Mouse (Mus musculus) hindbrain, embryonic 13.5 days (tissue): ENCODE measurements at regions not wholly inside any gene's neighbourhood (a gene's known extent, or its start where the extent isn't known, plus 50 kb on each side); places are given as distances from the start of the nearest gene placed in this dataset.

Source experiments
- ATAC-seq: fragments of 200-750 bp; cut with Nextera tagmentation; 2 replicates; pipeline ENCODE4 v1.8.0; 2017; ENCODE audit warnings: moderate TSS enrichment; ENCODE audit not compliant: low FRiP score
- H3K27ac ChIP-seq: fragments of 300-500 bp; sonication (generic); 2 replicates; pipeline ENCODE4 v1.5.1; 2015; ENCODE audit warnings: inconsistent platforms, mild to moderate bottlenecking, moderate library complexity
- H3K27me3 ChIP-seq: fragments of 300-500 bp; sonication (generic); 2 replicates; pipeline ENCODE4 v1.6.1; 2015; ENCODE audit warnings: mild to moderate bottlenecking, inconsistent platforms
- H3K36me3 ChIP-seq: fragments of 300-500 bp; sonication (generic); 2 replicates; pipeline ENCODE4 v1.6.1; 2015; ENCODE audit warnings: mild to moderate bottlenecking, inconsistent platforms
- H3K4me1 ChIP-seq: fragments of 300-500 bp; sonication (generic); replicated peaks from 2 replicates; pipeline ENCODE4 v1.6.1; 2015; ENCODE audit warnings: inconsistent platforms
- H3K4me2 ChIP-seq: fragments of 300-500 bp; sonication (generic); 2 replicates; pipeline ENCODE4 v1.6.1; 2015; ENCODE audit warnings: inconsistent platforms, mild to moderate bottlenecking, moderate library complexity
- H3K4me3 ChIP-seq: fragments of 300-500 bp; sonication (generic); 2 replicates; pipeline ENCODE4 v1.5.1; 2015; ENCODE audit warnings: mild to moderate bottlenecking, inconsistent platforms
- H3K9ac ChIP-seq: fragments of 300-500 bp; sonication (generic); 2 replicates; pipeline ENCODE4 v1.6.1; 2015; ENCODE audit warnings: mild to moderate bottlenecking, inconsistent platforms
- H3K9me3 ChIP-seq: fragments of 300-500 bp; sonication (generic); 2 replicates; pipeline ENCODE4 v1.6.1; 2016; ENCODE audit warnings: inconsistent platforms
- WGBS: fragments of 180-500 bp; shearing (Covaris S2); methylation state at CpG from one replicate; pipeline ENCODE4 v1.1.7; 2015; 5-methylcytosine and 5-hydroxymethylcytosine counted together

DNA sequence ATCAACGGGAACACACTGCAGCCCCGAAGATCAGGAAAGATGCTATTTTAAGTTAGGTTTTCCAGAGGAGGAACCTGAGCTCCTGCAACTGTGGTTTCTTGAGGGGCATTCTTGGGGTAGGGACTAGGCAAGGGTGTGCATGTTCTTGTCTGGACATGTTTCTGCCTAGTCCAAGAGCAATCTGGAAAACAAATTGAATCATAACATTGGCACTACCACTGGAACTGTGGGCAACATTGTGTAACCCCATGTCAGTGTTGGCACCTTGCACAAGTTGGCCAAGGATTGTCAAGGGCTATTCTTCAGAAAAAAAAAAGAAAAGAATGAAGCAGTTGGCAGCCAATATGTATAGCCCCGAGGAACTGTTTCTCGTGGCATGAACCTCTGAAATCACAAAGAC is 80.3 kb upstream of the Fam49a start:
- H3K4me3 ChIP-seq: no peak overlapping the region
- H3K27me3 ChIP-seq: no peaks in the 10 kb centered on the region
- H3K9me3 ChIP-seq: no peaks in the 10 kb centered on the region
- WGBS: 95% methylated on average over 4 of the region's 4 CpGs
- H3K36me3 ChIP-seq: no peaks in the 10 kb centered on the region
- H3K9ac ChIP-seq: no peak overlapping the region
- ATAC-seq: no peak
- no peak overlapping the region for H3K4me2 ChIP-seq
- H3K27ac ChIP-seq: no peak overlapping the region
- peaks cover 7% of the 10 kb centered on the region for H3K4me1 ChIP-seq

DNA sequence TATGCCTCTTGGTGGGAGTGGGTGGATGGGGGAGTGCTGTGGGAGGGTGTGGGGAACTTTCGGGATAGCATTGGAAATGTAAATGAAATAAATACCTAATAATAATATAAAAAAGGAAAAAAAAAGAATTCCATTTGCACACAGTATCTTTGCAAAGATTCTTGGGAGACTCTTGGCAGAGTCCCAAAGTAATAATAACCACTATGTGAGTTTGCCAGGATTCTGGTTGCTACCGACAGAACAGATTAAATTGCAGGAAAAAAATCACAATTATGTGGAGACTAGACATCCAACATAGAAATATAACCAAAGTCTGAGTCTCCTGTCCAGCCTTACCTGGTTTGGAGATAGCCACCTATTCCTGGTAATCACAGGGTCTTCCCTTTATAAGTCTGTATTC is 75.6 kb upstream of the Fam49a start:
- Histone ChIP-seq H3K27me3 (no peaks in the 10 kb centered on the region), H3K9ac (no peak overlapping the region), H3K9me3 (no peaks in the 10 kb centered on the region), H3K36me3 (no peaks in the 10 kb centered on the region), H3K27ac (no peak overlapping the region), H3K4me1 (no peaks in the 10 kb centered on the region), H3K4me2 (no peak overlapping the region), H3K4me3 (no peak overlapping the region)
- 86% methylated on average over 2 of the region's 2 CpGs for WGBS
- no peak for ATAC-seq

DNA sequence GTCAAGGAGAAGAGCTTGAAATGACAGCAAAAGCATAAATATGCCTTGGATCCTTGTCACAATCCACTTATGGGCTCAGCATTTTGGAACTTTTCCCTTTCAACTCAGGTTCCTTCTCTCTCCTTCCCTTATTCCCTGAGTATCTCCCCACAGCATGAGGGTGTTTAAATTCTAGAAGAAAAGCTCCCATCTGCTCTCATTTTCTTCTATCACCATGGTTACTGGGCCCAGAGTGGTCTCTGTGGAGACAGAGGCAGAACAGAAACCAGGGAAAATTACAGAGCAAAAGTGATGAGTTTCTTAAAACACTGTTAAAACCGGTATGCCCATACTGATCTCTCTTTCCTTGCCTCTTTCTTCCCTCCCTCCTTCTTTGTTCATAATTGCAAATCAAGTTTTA is 66.9 kb upstream of the Fam49a start:
- WGBS: 79% methylated on average over 1 of the region's 1 CpGs
- ATAC-seq: no peak

DNA sequence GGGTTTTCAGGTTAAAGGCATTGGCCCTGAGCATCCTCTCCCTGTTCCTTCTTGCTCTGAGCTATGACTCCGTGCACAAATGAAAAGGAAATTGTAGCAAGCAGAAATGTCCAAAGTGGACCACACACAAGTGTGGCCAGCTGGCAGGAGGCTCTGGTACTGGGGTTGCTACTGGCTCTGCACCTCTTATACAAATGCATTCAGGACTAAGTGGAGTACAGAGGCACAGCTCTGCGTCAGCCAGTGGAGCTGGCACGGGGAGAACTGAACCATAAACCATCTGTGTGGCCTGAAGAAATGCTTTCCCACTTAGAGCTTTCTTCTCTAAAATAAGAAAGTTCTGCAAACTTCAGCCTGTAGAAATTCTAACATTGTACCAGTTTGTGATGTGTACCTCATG is 65.3 kb upstream of the Fam49a start:
- H3K4me3 ChIP-seq: no peak overlapping the region
- no peaks in the 10 kb centered on the region for H3K4me1 ChIP-seq
- no peak overlapping the region for H3K9ac ChIP-seq
- no peak overlapping the region for H3K4me2 ChIP-seq
- no peak overlapping the region for H3K27ac ChIP-seq
- H3K27me3 ChIP-seq: no peaks in the 10 kb centered on the region
- H3K9me3 ChIP-seq: no peaks in the 10 kb centered on the region
- WGBS: 87% methylated on average over 3 of the region's 3 CpGs
- ATAC-seq: no peak
- no peaks in the 10 kb centered on the region for H3K36me3 ChIP-seq

More for the DNA sequence above, 66.9 kb upstream of the Fam49a start:
- no peaks in the 10 kb centered on the region for H3K4me1 ChIP-seq
- no peak overlapping the region for H3K4me3 ChIP-seq
- no peak overlapping the region for H3K9ac ChIP-seq
- no peaks in the 10 kb centered on the region for H3K36me3 ChIP-seq
- H3K9me3 ChIP-seq: no peaks in the 10 kb centered on the region
- no peaks in the 10 kb centered on the region for H3K27me3 ChIP-seq
- no peak overlapping the region for H3K27ac ChIP-seq
- H3K4me2 ChIP-seq: no peak overlapping the region

DNA sequence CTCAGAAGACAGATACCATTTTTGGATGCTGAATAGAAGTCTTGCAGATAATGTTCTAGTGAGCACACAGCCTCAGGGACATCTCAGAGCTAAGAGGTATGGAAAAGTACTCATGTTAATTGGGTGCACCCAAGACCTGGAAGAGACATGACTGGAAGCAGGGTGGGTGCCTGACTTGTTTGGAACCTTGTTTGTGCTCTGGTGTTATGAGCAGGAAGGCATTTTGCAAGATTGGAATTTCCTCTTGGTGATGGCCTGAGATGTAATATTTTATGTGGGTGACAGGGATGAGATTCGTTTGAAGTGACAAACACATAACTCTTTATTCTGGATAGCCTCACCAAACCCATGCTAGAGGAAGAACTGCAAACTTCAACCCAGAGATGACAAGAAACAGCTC is 53.7 kb upstream of the Fam49a start:
- no peak overlapping the region for H3K4me3 ChIP-seq
- no peak overlapping the region for H3K4me2 ChIP-seq
- no peaks in the 10 kb centered on the region for H3K4me1 ChIP-seq
- H3K27me3 ChIP-seq: no peaks in the 10 kb centered on the region
- WGBS: 78% methylated on average over 1 of the region's 1 CpGs
- no peak overlapping the region for H3K9ac ChIP-seq
- H3K9me3 ChIP-seq: no peaks in the 10 kb centered on the region
- no peak overlapping the region for H3K27ac ChIP-seq
- no peaks in the 10 kb centered on the region for H3K36me3 ChIP-seq
- ATAC-seq: no peak
